Comparison of ENCODE assay signal across 10 mouse cellular contexts in the genomic region with DNA sequence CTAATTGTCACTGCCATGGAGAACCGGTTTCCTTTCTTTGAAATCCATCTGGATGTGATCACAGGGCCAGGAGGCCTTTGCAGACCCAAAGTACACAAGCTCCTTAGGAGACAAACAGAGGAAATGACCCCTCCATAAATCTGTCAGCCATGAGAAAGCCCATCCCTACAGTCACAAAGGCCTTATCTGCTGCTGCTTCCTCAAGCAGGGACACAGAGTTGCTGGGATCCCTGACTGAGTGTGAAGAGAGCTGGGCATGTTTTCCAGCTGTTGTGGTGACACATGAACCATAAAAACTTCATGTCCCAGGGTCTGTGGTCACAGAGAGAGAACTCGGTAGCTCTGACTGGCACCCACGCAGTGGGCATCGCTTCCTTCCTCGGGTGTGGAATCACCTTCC. TPM values are rescaled to one million over a fixed set of nuclear protein-coding genes. Genes with fewer than 3 reads are reported as not detected.
DNase-seq lines count a peak whose midpoint lies in the region; ATAC-seq lines count a peak whose summit lies in the region.
"Had no signal": no experiment of that assay in that cellular context is flagged by ENCODE, and none has a peak within 500 bp of the region (broad histone marks: within the 10 kb centered on the region; RNA-seq: fewer than 3 reads in every experiment).

No protein-coding gene starts in this region.

- no peak overlapping the region for H3K4me2 ChIP-seq in stomach, embryonic 14.5 days (replicated peaks; ENCODE audit: low read depth, low read length)
- H3K4me2 ChIP-seq in hindbrain, embryonic 12.5 days (replicated peaks) = no peak overlapping the region
- H3K4me2 ChIP-seq: embryonic facial prominence, embryonic 15.5 days had no signal

- peaks cover 16% of the 10 kb centered on the region for H3K4me1 ChIP-seq in limb, embryonic 10.5 days
- 0 out of 2 replicates have a peak, but pooled peaks cover 2% of the 10 kb centered on the region for H3K4me1 ChIP-seq in stomach, embryonic 14.5 days (ENCODE audit: control insufficient read depth, insufficient read depth, low read length)
- no peaks in the 10 kb centered on the region for H3K4me1 ChIP-seq in hindbrain, embryonic 12.5 days
- H3K4me1 ChIP-seq in forebrain, embryonic 10.5 days = no peaks in the 10 kb centered on the region
- H3K4me1 ChIP-seq: embryonic facial prominence, embryonic 15.5 days had no signal

- no peak overlapping the region for H3K9ac ChIP-seq in stomach, embryonic 14.5 days (replicated peaks; ENCODE audit: low read depth, low read length)
- no peak overlapping the region for H3K9ac ChIP-seq in hindbrain, embryonic 12.5 days
- H3K9ac ChIP-seq: embryonic facial prominence, embryonic 15.5 days had no signal

- no peak overlapping the region for H3K27ac ChIP-seq in limb, embryonic 10.5 days
- 0 out of 2 replicates have a peak overlapping the region, but pooled peaks have one; percentile 48 for H3K27ac ChIP-seq in stomach, embryonic 14.5 days (ENCODE audit: low read length)
- H3K27ac ChIP-seq in hindbrain, embryonic 12.5 days = no peak overlapping the region
- no peak overlapping the region for H3K27ac ChIP-seq in forebrain, embryonic 10.5 days
- H3K27ac ChIP-seq: embryonic facial prominence, embryonic 15.5 days had no signal

- peak; percentile 30 to 56 for DNase-seq in adrenal gland, adult (ENCODE audit: inconsistent age in 2 of 2, low spot score in 1 of 2)
- no peak for DNase-seq in adrenal gland, postnatal 4 days (ENCODE audit: low spot score in 2 of 2)
- DNase-seq in heart, postnatal 10 days = peak; percentile 18 to 40
- peak; percentile 45 for DNase-seq in limb, embryonic 10.5 days (ENCODE audit: low spot score)
- no peak for DNase-seq in cerebellum, postnatal 14 days
- DNase-seq in forebrain, embryonic 10.5 days (ENCODE audit: extremely low spot score, low spot score) = no peak

- WGBS in limb, embryonic 10.5 days = 22% methylated on average over 5 of the region's 5 CpGs
- 28% methylated on average over 5 of the region's 5 CpGs for WGBS in stomach, embryonic 14.5 days
- WGBS in hindbrain, embryonic 12.5 days = 57% methylated on average over 5 of the region's 5 CpGs
- WGBS in forebrain, embryonic 10.5 days = 85% methylated on average over 5 of the region's 5 CpGs

- H3K9me3 ChIP-seq in limb, embryonic 10.5 days (replicated peaks) = no peaks in the 10 kb centered on the region
- H3K9me3 ChIP-seq in stomach, embryonic 14.5 days (ENCODE audit: control insufficient read depth, low read depth, low read length) = no peaks in the 10 kb centered on the region
- no peaks in the 10 kb centered on the region for H3K9me3 ChIP-seq in hindbrain, embryonic 12.5 days (replicated peaks)
- H3K9me3 ChIP-seq in forebrain, embryonic 10.5 days = no peaks in the 10 kb centered on the region
- H3K9me3 ChIP-seq: embryonic facial prominence, embryonic 15.5 days had no signal

- peak; percentile 46; the same call in 1 of the 2 replicates for ATAC-seq in stomach, embryonic 14.5 days (ENCODE audit: insufficient number of reproducible peaks, insufficient read depth, low FRiP score, low read depth)
- ATAC-seq in hindbrain, embryonic 12.5 days (ENCODE audit: low FRiP score) = no peak
- ATAC-seq: inflammation-experienced regulatory T-cells, adult 6 months had no signal

- intact Hi-C loops in heart, postnatal 10 days (cut with DNase I) = no loop called here

- H3K4me3 ChIP-seq in limb, embryonic 10.5 days = no peak overlapping the region
- no peak overlapping the region for H3K4me3 ChIP-seq in stomach, embryonic 14.5 days (ENCODE audit: low read depth, low read length)
- H3K4me3 ChIP-seq in hindbrain, embryonic 12.5 days = no peak overlapping the region
- H3K4me3 ChIP-seq in forebrain, embryonic 10.5 days = no peak overlapping the region
- H3K4me3 ChIP-seq: embryonic facial prominence, embryonic 15.5 days had no signal

- H3K27me3 ChIP-seq in limb, embryonic 10.5 days (ENCODE audit: low read depth, poor library complexity, severe bottlenecking) = peaks cover 19% of the 10 kb centered on the region
- no peaks in the 10 kb centered on the region for H3K27me3 ChIP-seq in stomach, embryonic 14.5 days (ENCODE audit: control insufficient read depth, insufficient read depth, low read length)
- no peaks in the 10 kb centered on the region for H3K27me3 ChIP-seq in hindbrain, embryonic 12.5 days
- no peaks in the 10 kb centered on the region for H3K27me3 ChIP-seq in forebrain, embryonic 10.5 days (ENCODE audit: poor library complexity, severe bottlenecking)
- H3K27me3 ChIP-seq: embryonic facial prominence, embryonic 15.5 days had no signal

- no peaks in the 10 kb centered on the region for H3K36me3 ChIP-seq in limb, embryonic 10.5 days
- H3K36me3 ChIP-seq in stomach, embryonic 14.5 days (ENCODE audit: control insufficient read depth, insufficient read depth, low read length) = no peaks in the 10 kb centered on the region
- H3K36me3 ChIP-seq in hindbrain, embryonic 12.5 days = no peaks in the 10 kb centered on the region
- no peaks in the 10 kb centered on the region for H3K36me3 ChIP-seq in forebrain, embryonic 10.5 days (replicated peaks)
- H3K36me3 ChIP-seq: embryonic facial prominence, embryonic 15.5 days had no signal

RNA-seq across cellular contexts. Expression of a gene that starts 28.7 kb away (rescaled TPM):
- total RNA-seq in adrenal gland, postnatal 4 days (2021) = 10 to 100 TPM; 41.4 to 41.7 TPM
- total RNA-seq in heart, postnatal 10 days (2021) = 10 to 100 TPM; 31.5 to 41.9 TPM
- 3.7 and 3.8 TPM in 2 replicates for polyA plus RNA-seq in limb, embryonic 10.5 days (2016; fragmentation: Nextera tagmentation; extraction: Ambion mirVana)
- 10.0 and 13.2 TPM in 2 replicates for polyA plus RNA-seq in stomach, embryonic 14.5 days (2014; fragmentation: Nextera tagmentation; extraction: Ambion mirVana)
- polyA plus RNA-seq in hindbrain, embryonic 12.5 days (2016; fragmentation: Nextera tagmentation; extraction: Ambion mirVana) = 7.4 and 8.0 TPM in 2 replicates
- polyA plus RNA-seq in forebrain, embryonic 10.5 days (2016; fragmentation: Nextera tagmentation; extraction: Ambion mirVana) = 3.2 and 4.1 TPM in 2 replicates

RNA-seq across cellular contexts. Expression of a gene that starts 46.2 kb away (rescaled TPM):
- total RNA-seq in adrenal gland, postnatal 4 days (2021) = 10 to 100 TPM; 78.4 to 79.2 TPM
- total RNA-seq in heart, postnatal 10 days (2021) = 10 to 100 TPM; 61.6 to 65.4 TPM
- polyA plus RNA-seq in limb, embryonic 10.5 days (2016; fragmentation: Nextera tagmentation; extraction: Ambion mirVana) = 84.2 and 87.8 TPM in 2 replicates
- polyA plus RNA-seq in stomach, embryonic 14.5 days (2014; fragmentation: Nextera tagmentation; extraction: Ambion mirVana) = 102 and 105 TPM in 2 replicates
- 67.0 and 73.9 TPM in 2 replicates for polyA plus RNA-seq in hindbrain, embryonic 12.5 days (2016; fragmentation: Nextera tagmentation; extraction: Ambion mirVana)
- polyA plus RNA-seq in forebrain, embryonic 10.5 days (2016; fragmentation: Nextera tagmentation; extraction: Ambion mirVana) = 81.8 and 82.8 TPM in 2 replicates

RNA-seq across cellular contexts. Expression of a gene that starts 46.9 kb away (rescaled TPM):
- 10 to 100 TPM; 38.6 to 46.6 TPM for total RNA-seq in adrenal gland, postnatal 4 days (2021)
- 10 to 100 TPM; 22.7 to 27.6 TPM for total RNA-seq in heart, postnatal 10 days (2021)
- 80.1 and 101 TPM in 2 replicates for polyA plus RNA-seq in limb, embryonic 10.5 days (2016; fragmentation: Nextera tagmentation; extraction: Ambion mirVana)
- 58.0 and 58.6 TPM in 2 replicates for polyA plus RNA-seq in stomach, embryonic 14.5 days (2014; fragmentation: Nextera tagmentation; extraction: Ambion mirVana)
- 83.3 and 84.3 TPM in 2 replicates for polyA plus RNA-seq in hindbrain, embryonic 12.5 days (2016; fragmentation: Nextera tagmentation; extraction: Ambion mirVana)
- 92.7 and 94.3 TPM in 2 replicates for polyA plus RNA-seq in forebrain, embryonic 10.5 days (2016; fragmentation: Nextera tagmentation; extraction: Ambion mirVana)

Comparison
In these comparisons a context has a peak if more than half of its experiments do, and no peak if none do; other contexts are left out.
1. DNase-seq: peak in adrenal gland, adult (2 of 2), heart, postnatal 10 days (2 of 2) and limb, embryonic 10.5 days (single experiment); none in adrenal gland, postnatal 4 days (0 of 2), cerebellum, postnatal 14 days (0 of 2) and forebrain, embryonic 10.5 days (single experiment).